In genomic region chr16:46009717-46010116, GRCm38 (mm10) we compare ENCODE assay signal across 8 mouse cellular contexts. TPM values are rescaled to one million over a fixed set of nuclear protein-coding genes. Genes with fewer than 3 reads are reported as not detected.
A peak's percentile ranks its signal among the peaks of the same experiment; 100 is the strongest.
DNase-seq lines count a peak whose midpoint lies in the region; ATAC-seq and TF ChIP-seq lines count a peak whose summit lies in the region.

No protein-coding gene starts in this region.

- no peaks in the 10 kb centered on the region for H3K9me3 ChIP-seq in forebrain, embryonic 10.5 days
- H3K9me3 ChIP-seq in liver, embryonic 12.5 days (replicated peaks), result no peaks in the 10 kb centered on the region

- peak overlapping the region; percentile 76 for H3K4me3 ChIP-seq in left cerebral cortex, adult 2 months
- H3K4me3 ChIP-seq in forebrain, embryonic 10.5 days, result peak overlapping the region; percentile 61
- H3K4me3 ChIP-seq in liver, embryonic 12.5 days, result peak overlapping the region; percentile 62

- no peak for TF ChIP-seq CTCF in left cerebral cortex, adult 2 months (IDR thresholded peaks at IDR 0.05)

- H3K27ac ChIP-seq in left cerebral cortex, adult 2 months, result peak overlapping the region; percentile 21; the same call in 1 of the 2 replicates
- peak overlapping the region; percentile 84 for H3K27ac ChIP-seq in forebrain, embryonic 10.5 days
- H3K27ac ChIP-seq in liver, embryonic 12.5 days, result no peak overlapping the region

- peak in 1 of 2 experiments; percentile 16 for DNase-seq in left cerebral cortex, adult 2 months (ENCODE audit: extremely low spot score in 1 of 2, low spot score in 2 of 2)
- DNase-seq in left cerebral cortex, postnatal 14 days (ENCODE audit: low spot score in 2 of 2), result no peak
- peak; percentile 4 for DNase-seq in c-Kit-positive CD71-negative TER-119-negative erythroid progenitor cells, embryonic 14.5 days (ENCODE audit: low read depth)
- DNase-seq in forebrain, embryonic 10.5 days (ENCODE audit: extremely low spot score, low spot score), result no peak
- DNase-seq in spleen, postnatal 36 days (ENCODE audit: low spot score in 2 of 2), result no peak
- no peak for DNase-seq in layer of hippocampus, postnatal 25 days (ENCODE audit: extremely low spot score in 1 of 2, low spot score in 1 of 2)

- H3K9ac ChIP-seq in liver, embryonic 12.5 days, result peak overlapping the region; percentile 55; the same call in 1 of the 2 replicates

- peak overlapping the region; percentile 79 for H3K4me2 ChIP-seq in liver, embryonic 12.5 days

- ATAC-seq in liver, embryonic 12.5 days, result no peak
- no peak for ATAC-seq in CD4-positive, CD25-positive, alpha-beta regulatory T cell, adult 4 months

- intact Hi-C loops in left cerebral cortex, adult 2 months (cut with DNase I), result no loop called here
- intact Hi-C loops in left cerebral cortex, postnatal 14 days (cut with DNase I), result no loop called here

- H3K4me1 ChIP-seq in forebrain, embryonic 10.5 days, result peaks cover 25% of the 10 kb centered on the region
- peaks cover 12% of the 10 kb centered on the region; the same call in 1 of the 2 replicates for H3K4me1 ChIP-seq in liver, embryonic 12.5 days

- no peaks in the 10 kb centered on the region for H3K36me3 ChIP-seq in forebrain, embryonic 10.5 days (replicated peaks)
- H3K36me3 ChIP-seq in liver, embryonic 12.5 days, result no peaks in the 10 kb centered on the region

- H3K27me3 ChIP-seq in forebrain, embryonic 10.5 days (ENCODE audit: poor library complexity, severe bottlenecking), result no peaks in the 10 kb centered on the region; the same call in 1 of the 2 replicates
- 0 out of 2 replicates have a peak, but pooled peaks cover 3% of the 10 kb centered on the region for H3K27me3 ChIP-seq in liver, embryonic 12.5 days (replicated peaks)

- WGBS in forebrain, embryonic 10.5 days, result 0% methylated on average over 13 of the region's 13 CpGs
- 3% methylated on average over 13 of the region's 13 CpGs for WGBS in liver, embryonic 12.5 days (ENCODE audit: insufficient replicate concordance)

RNA-seq across cellular contexts. Expression of gene Plcxd2, which starts 0.3 kb away (rescaled TPM):
- 10 to 100 TPM; 83.0 to 88.9 TPM for total RNA-seq in left cerebral cortex, adult 2 months (2021)
- 100 to 1,000 TPM in 1 of 2 experiments, 10 to 100 TPM in 1; 91.7 to 112 TPM for total RNA-seq in left cerebral cortex, postnatal 14 days (2021)
- polyA plus RNA-seq in forebrain, embryonic 10.5 days (2016; fragmentation: Nextera tagmentation; extraction: Ambion mirVana), result 3.4 and 4.4 TPM in 2 replicates
- 3.3 and 3.8 TPM in 2 replicates for polyA plus RNA-seq in liver, embryonic 12.5 days (2016; fragmentation: Nextera tagmentation; extraction: Ambion mirVana)
- 10 to 100 TPM; 10.1 to 11.2 TPM for polyA plus RNA-seq in CD4-positive, CD25-positive, alpha-beta regulatory T cell, adult 4 months (2017; shearing (Covaris generic))
- 10 to 100 TPM; 16.1 to 18.0 TPM for total RNA-seq in layer of hippocampus, postnatal 25 days (2021)

RNA-seq across cellular contexts. Expression of gene Phldb2, which starts 56.3 kb away (rescaled TPM):
- 1 to 10 TPM; 6.0 to 6.1 TPM for total RNA-seq in left cerebral cortex, adult 2 months (2021)
- 1 to 10 TPM; 7.0 to 9.7 TPM for total RNA-seq in left cerebral cortex, postnatal 14 days (2021)
- polyA plus RNA-seq in forebrain, embryonic 10.5 days (2016; fragmentation: Nextera tagmentation; extraction: Ambion mirVana), result 28.0 and 28.3 TPM in 2 replicates
- polyA plus RNA-seq in liver, embryonic 12.5 days (2016; fragmentation: Nextera tagmentation; extraction: Ambion mirVana), result 17.4 TPM in 2 replicates
- polyA plus RNA-seq in CD4-positive, CD25-positive, alpha-beta regulatory T cell, adult 4 months (2017; shearing (Covaris generic)), result under 1 TPM in 1 of 2 experiments, not detected in 1; 0.17 TPM
- total RNA-seq in layer of hippocampus, postnatal 25 days (2021), result 1 to 10 TPM; 4.7 to 7.0 TPM

Comparison
In these comparisons a context has a peak if more than half of its experiments do, and no peak if none do; other contexts are left out.
1. RNA of gene Plcxd2, which starts 0.3 kb away (total RNA-seq): 91.7 to 112 TPM in left cerebral cortex, postnatal 14 days and 83.0 to 88.9 TPM in left cerebral cortex, adult 2 months; 16.1 to 18.0 TPM in layer of hippocampus, postnatal 25 days; every median in the first group is over 4 times any median in the second.
2. Peak in every context shown above with its lines, with median percentiles within 50 percentile points of each other: H3K4me3 ChIP-seq.